Mouse (Mus musculus) ES-E14 (cell line): ENCODE data around the gene Gm960. TPM values are rescaled to one million over a fixed set of nuclear protein-coding genes. Genes with fewer than 3 reads are reported as not detected.

Experiments used
- DNase-seq: peaks from one replicate; pipeline ENCODE4 v3.0.0-alpha.2; 2013; ENCODE audit warnings: low read depth, low spot score
- H3K27ac ChIP-seq: 2 replicates; pipeline ENCODE4 v1.5.1; 2012; ENCODE audit warnings: low read depth, mild to moderate bottlenecking, low read length, moderate library complexity, mixed read lengths; ENCODE audit not compliant: poor library complexity, insufficient read depth, severe bottlenecking
- H3K36me3 ChIP-seq: 2 replicates; pipeline ENCODE4 v1.6.1; 2012; ENCODE audit warnings: mild to moderate bottlenecking, low read length, moderate library complexity, mixed read lengths; ENCODE audit not compliant: control insufficient read depth, poor library complexity, insufficient read depth, severe bottlenecking
- H3K4me1 ChIP-seq, 2 experiments: fragments of 150-350 bp in 1 of 2; sonication (generic) in 1 of 2; 2 replicates each; pipeline ENCODE4 v1.6.1; 2012; ENCODE audit warnings: low read length in 2 of 2, mild to moderate bottlenecking in 1 of 2, mixed read lengths in 1 of 2; ENCODE audit not compliant: control insufficient read depth in 2 of 2, insufficient read depth in 2 of 2, poor library complexity in 1 of 2
- H3K4me3 ChIP-seq, 2 experiments: fragments of 150-350 bp in 1 of 2; sonication (generic) in 1 of 2; 2 replicates each; pipeline ENCODE4 v1.5.1; 2012; ENCODE audit warnings: low read length in 2 of 2, low read depth in 1 of 2, mild to moderate bottlenecking in 1 of 2, mixed read lengths in 1 of 2; ENCODE audit not compliant: insufficient read depth in 1 of 2, poor library complexity in 1 of 2, severe bottlenecking in 1 of 2
- H3K9ac ChIP-seq: 2 replicates; pipeline ENCODE4 v1.6.1; 2012; ENCODE audit warnings: low read depth, mild to moderate bottlenecking, low read length, mixed read lengths; ENCODE audit not compliant: poor library complexity, insufficient read depth, severe bottlenecking
- H3K9me3 ChIP-seq: fragments of 150-350 bp; sonication (generic); 2 replicates; pipeline ENCODE4 v1.6.1; 2012; ENCODE audit warnings: low read depth, mild to moderate bottlenecking, low read length; ENCODE audit not compliant: control insufficient read depth, insufficient read depth
- CHD2 ChIP-seq: IDR thresholded peaks from 2 replicates; pipeline ENCODE4 v1.6.1; 2014; ENCODE audit warnings: mild to moderate bottlenecking, low read depth, low read length, inconsistent platforms
- HCFC1 ChIP-seq: IDR thresholded peaks from 2 replicates; pipeline ENCODE4 v1.6.1; 2012; ENCODE audit warnings: low read length, inconsistent platforms, borderline replicate concordance; ENCODE audit not compliant: insufficient read depth
- MAFK ChIP-seq: IDR thresholded peaks from 2 replicates; pipeline ENCODE4 v1.6.1; 2014; ENCODE audit warnings: mild to moderate bottlenecking, low read depth, low read length, inconsistent platforms; ENCODE audit not compliant: insufficient read depth
- ZC3H11A ChIP-seq: IDR thresholded peaks from 2 replicates; pipeline ENCODE4 v1.6.1; 2012; ENCODE audit warnings: low read depth, mild to moderate bottlenecking, inconsistent platforms, low read length, borderline replicate concordance
- ZNF384 ChIP-seq: IDR thresholded peaks from 2 replicates; pipeline ENCODE4 v1.6.1; 2012; ENCODE audit warnings: low read depth, low read length, inconsistent platforms
- in situ Hi-C, 2 experiments: fragments of 600-800 bp; cut with MboI; formaldehyde crosslinking; loops; one replicate each; pipeline ENCODE4 v1.15.1; 2025; ENCODE audit warnings: low sequenced_read_pairs in 2 of 2, inconsistent platforms in 1 of 2; ENCODE audit not compliant: unreplicated experiment in 2 of 2
- total RNA-seq: library from RNA; depleted of rRNA; stranded (reverse); fragments of 300-350 nt; gene quantifications from 2 replicates; pipeline ENCODE4 v1.2.3, GENCODE M21; 2012

Gene Gm960
- total RNA-seq, 1 experiment, result 1.1 TPM

GRCm38 (mm10) chr19:4741482-4741881 lies 43.0 kb upstream of the Gm960 start:
- no peak for DNase-seq
- Histone ChIP-seq H3K9me3 (no peaks in the 10 kb centered on the region), H3K27ac (no peak overlapping the region), H3K9ac (no peak overlapping the region), H3K4me3 (no peak overlapping the region), H3K36me3 (peaks cover 8% of the 10 kb centered on the region; the same call in 1 of the 2 replicates), H3K4me1 (peaks cover 0 to 3% of the 10 kb centered on the region in 2 experiments; a peak in 1 of 4 replicates)
- in situ Hi-C loops, result loop anchor here (5.0 to 25.0 kb wide), 2 partner anchors 94 to 104 kb away; partner anchors contain the start of gene Rce1 (in 1 of the 2)
- TF ChIP-seq CHD2 (no peak), ZNF384 (no peak), ZC3H11A (no peak), HCFC1 (no peak), MAFK (no peak)

DNA sequence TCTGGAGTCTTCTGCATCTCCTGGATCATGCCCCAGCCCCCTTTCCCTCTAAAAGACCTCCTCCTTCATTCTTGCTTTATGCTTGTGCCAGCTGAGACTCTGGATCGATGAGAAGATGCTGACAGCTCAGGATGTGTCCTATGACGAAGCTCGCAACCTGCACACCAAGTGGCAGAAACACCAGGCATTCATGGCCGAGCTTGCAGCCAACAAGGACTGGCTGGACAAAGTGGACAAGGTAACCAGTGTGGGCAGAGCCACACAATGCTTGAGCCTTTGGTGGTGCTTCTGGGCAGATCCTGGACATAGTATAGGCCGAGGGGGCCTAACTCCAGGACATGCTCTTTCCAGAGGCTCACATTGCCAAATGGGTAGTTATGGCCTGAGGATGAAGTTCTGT lies 41.3 kb upstream of the Gm960 start:
- Histone ChIP-seq H3K27ac (no peak overlapping the region), H3K9me3 (no peaks in the 10 kb centered on the region), H3K4me3 (no peak overlapping the region), H3K4me1 (peaks cover 0 to 3% of the 10 kb centered on the region in 2 experiments; a peak in 1 of 4 replicates), H3K36me3 (peaks cover 8% of the 10 kb centered on the region; the same call in 1 of the 2 replicates), H3K9ac (no peak overlapping the region)
- TF ChIP-seq ZNF384, result no peak
- no peak for TF ChIP-seq MAFK
- TF ChIP-seq ZC3H11A, result no peak
- TF ChIP-seq CHD2, result no peak
- TF ChIP-seq HCFC1, result no peak
- DNase-seq, result no peak
- in situ Hi-C loops, result loop anchor here (5.0 to 25.0 kb wide), 2 partner anchors 92 to 102 kb away; partner anchors contain the start of gene Rce1 (in 1 of the 2)

GRCm38 (mm10) chr19:4739053-4739452 lies 40.6 kb upstream of the Gm960 start:
- Histone ChIP-seq H3K4me3 (0 out of 4 replicates have a peak overlapping the region, but pooled peaks have one; percentile 6 to 8), H3K9ac (0 out of 2 replicates have a peak overlapping the region, but pooled peaks have one; percentile 36), H3K36me3 (peaks cover 10% of the 10 kb centered on the region; the same call in 1 of the 2 replicates), H3K27ac (no peak overlapping the region), H3K9me3 (no peaks in the 10 kb centered on the region), H3K4me1 (peaks cover 0 to 3% of the 10 kb centered on the region in 2 experiments; a peak in 1 of 4 replicates)
- no peak for DNase-seq
- TF ChIP-seq ZC3H11A, result no peak
- TF ChIP-seq CHD2, result no peak
- no peak for TF ChIP-seq MAFK
- no peak for TF ChIP-seq HCFC1
- TF ChIP-seq ZNF384, result no peak
- in situ Hi-C loops, result loop anchor here in 1 of 2 experiments (25.0 kb wide), 1 partner anchor 102 kb away; the partner anchor contains the start of gene Rce1

- H3K9me3 ChIP-seq, result no peaks in the 10 kb centered on the region
- H3K9ac ChIP-seq, result peak overlapping the region; percentile 64
- TF ChIP-seq ZNF384 (no peak), ZC3H11A (no peak), MAFK (no peak)
- peak overlapping the region; percentile 46 to 52 for H3K4me3 ChIP-seq
- peaks cover 0 to 3% of the 10 kb centered on the region in 2 experiments; a peak in 1 of 4 replicates for H3K4me1 ChIP-seq
- H3K27ac ChIP-seq, result no peak overlapping the region
- H3K36me3 ChIP-seq, result peaks cover 14% of the 10 kb centered on the region; the same call in 1 of the 2 replicates
- in situ Hi-C loops, result loop anchor here in 1 of 2 experiments (25.0 kb wide), 1 partner anchor 101 kb away; the partner anchor contains the start of gene Rce1
- no peak for DNase-seq
Observed at GRCm38 (mm10) chr19:4737866-4738265, 39.4 kb upstream of the Gm960 start.
